8 mouse cellular contexts compared by ENCODE assay signal in genomic region chr3:127895792-127896541, GRCm38 (mm10). TPM values are rescaled to one million over a fixed set of nuclear protein-coding genes. Genes with fewer than 3 reads are reported as not detected.
A peak's percentile ranks its signal among the peaks of the same experiment; 100 is the strongest.
DNase-seq lines count a peak whose midpoint lies in the region.

Gene Fam241a, minus strand, starts transcription at chr3:127896324.

- peaks cover 20% of the 10 kb centered on the region for H3K27me3 ChIP-seq in hindbrain, embryonic 10.5 days (ENCODE audit: insufficient read depth, poor library complexity, severe bottlenecking)

- peaks cover 7% of the 10 kb centered on the region; the same call in 1 of the 2 replicates for H3K4me1 ChIP-seq in hindbrain, embryonic 10.5 days (replicated peaks)

- peak; percentile 94 for DNase-seq in Muller cell, postnatal 12 days (ENCODE audit: inconsistent ontology term)
- DNase-seq in cerebellum, adult 8-10 months: peak; percentile 78
- DNase-seq in forelimb bud, embryonic 11.5 days (ENCODE audit: low read depth, low spot score): peak; percentile 64
- DNase-seq in hindbrain, embryonic 10.5 days (ENCODE audit: low spot score): peak; percentile 87
- DNase-seq in layer of hippocampus, postnatal 14 days (ENCODE audit: low spot score in 2 of 2): peak; percentile 59 to 65
- peak; percentile 86 for DNase-seq in lung, postnatal 10 days
- peak; percentile 73 for DNase-seq in ovary, postnatal 14 days (ENCODE audit: low spot score)
- DNase-seq in thymus, postnatal 10 days (ENCODE audit: low spot score in 2 of 2): peak; percentile 82 to 88

- H3K4me3 ChIP-seq in hindbrain, embryonic 10.5 days: peak within 1 kb of the TSS; percentile 73

- H3K9me3 ChIP-seq in hindbrain, embryonic 10.5 days: no peaks in the 10 kb centered on the region

- under 1% methylated on average over 94 of the region's 94 CpGs for WGBS in hindbrain, embryonic 10.5 days

- no peaks in the 10 kb centered on the region for H3K36me3 ChIP-seq in hindbrain, embryonic 10.5 days

- H3K27ac ChIP-seq in hindbrain, embryonic 10.5 days: peak within 1 kb of the TSS; percentile 83

RNA-seq across cellular contexts. Expression of gene Fam241a, which starts in this region (rescaled TPM):
- 4.6 and 7.1 TPM in 2 replicates for polyA plus RNA-seq in hindbrain, embryonic 10.5 days (2016; fragmentation: Nextera tagmentation; extraction: Ambion mirVana)
- total RNA-seq in layer of hippocampus, postnatal 14 days (2021): 1 to 10 TPM; 3.5 to 4.9 TPM

Comparison
In these comparisons a context has a peak if more than half of its experiments do, and no peak if none do; other contexts are left out.
1. Peak in every context shown above with its lines: DNase-seq, H3K4me3 ChIP-seq and H3K27ac ChIP-seq.